Mouse (Mus musculus): ENCODE measurements around the gene Lsm10.

GRCm38 (mm10) chr4:126068842-126069241, 27.6 kb upstream of the Lsm10 start:
- no peak for TF ChIP-seq CTCF (IDR thresholded peaks at IDR 0.05; ENCODE audit: low read depth)
- TF ChIP-seq EP300 (IDR thresholded peaks at IDR 0.05; ENCODE audit: low read depth): no peak
